Comparison of ENCODE assay signal across 9 mouse cellular contexts in genomic region chr19:57119661-57120060, GRCm38 (mm10).
DNase-seq lines count a peak whose midpoint lies in the region; ATAC-seq and TF ChIP-seq lines count a peak whose summit lies in the region.
"Had no signal": no experiment of that assay in that cellular context is flagged by ENCODE, and none has a peak within 500 bp of the region (broad histone marks: within the 10 kb centered on the region; RNA-seq: fewer than 3 reads in every experiment).

No protein-coding gene starts in this region.

- intact Hi-C loops in left cerebral cortex, postnatal 36 days (cut with DNase I), result loop anchor here (5.0 kb wide), 1 partner anchor 37 kb away; no protein-coding TSS in a partner anchor

- ATAC-seq in heart, embryonic 15.5 days (replicated peaks; ENCODE audit: insufficient number of reproducible peaks, insufficient read depth, low FRiP score, low read depth), result no peak
- ATAC-seq in inflammation-experienced regulatory T-cells, adult 6 months, result peak; percentile 51
- ATAC-seq in stomach, embryonic 15.5 days (ENCODE audit: insufficient read depth, low FRiP score, low read depth), result no peak

- H3K9me3 ChIP-seq in heart, embryonic 15.5 days (replicated peaks), result no peaks in the 10 kb centered on the region
- H3K9me3 ChIP-seq in stomach, embryonic 15.5 days, result no peaks in the 10 kb centered on the region

- peak overlapping the region; percentile 56; the same call in 1 of the 2 replicates for H3K4me2 ChIP-seq in heart, embryonic 15.5 days
- H3K4me2 ChIP-seq in stomach, embryonic 15.5 days, result peak overlapping the region; percentile 63

- no peak overlapping the region for H3K9ac ChIP-seq in heart, embryonic 15.5 days
- H3K9ac ChIP-seq in stomach, embryonic 15.5 days, result no peak overlapping the region
- H3K9ac ChIP-seq: liver, embryonic 14.5 days had no signal

- H3K27me3 ChIP-seq in heart, embryonic 15.5 days, result no peaks in the 10 kb centered on the region
- H3K27me3 ChIP-seq in spleen, adult 2 months (ENCODE audit: control insufficient read depth, insufficient read depth, low read length), result no peaks in the 10 kb centered on the region
- H3K27me3 ChIP-seq in stomach, embryonic 15.5 days (replicated peaks), result no peaks in the 10 kb centered on the region

- H3K36me3 ChIP-seq in heart, embryonic 15.5 days, result no peaks in the 10 kb centered on the region
- peaks cover 5% of the 10 kb centered on the region; the same call in 1 of the 2 replicates for H3K36me3 ChIP-seq in spleen, adult 2 months (ENCODE audit: control insufficient read depth, insufficient read depth, low read length)
- no peaks in the 10 kb centered on the region for H3K36me3 ChIP-seq in stomach, embryonic 15.5 days

- H3K4me3 ChIP-seq in heart, embryonic 15.5 days, result no peak overlapping the region
- peak overlapping the region; percentile 50; the same call in 1 of the 2 replicates for H3K4me3 ChIP-seq in spleen, adult 2 months (ENCODE audit: extremely low read depth, insufficient read depth, insufficient read length)
- H3K4me3 ChIP-seq in stomach, embryonic 15.5 days (replicated peaks), result no peak overlapping the region

- peaks cover 62% of the 10 kb centered on the region for H3K4me1 ChIP-seq in heart, embryonic 15.5 days (replicated peaks)
- peaks cover 33% of the 10 kb centered on the region for H3K4me1 ChIP-seq in spleen, adult 2 months (ENCODE audit: control insufficient read depth, insufficient read depth, insufficient read length)
- peaks cover 35% of the 10 kb centered on the region for H3K4me1 ChIP-seq in stomach, embryonic 15.5 days

- 53% methylated on average over 3 of the region's 3 CpGs for WGBS in heart, embryonic 15.5 days
- WGBS in spleen, adult 2 months, result 17% methylated on average over 3 of the region's 3 CpGs
- WGBS in stomach, embryonic 15.5 days, result 49% methylated on average over 3 of the region's 3 CpGs

- TF ChIP-seq CTCF in spleen, adult 2 months (IDR thresholded peaks at IDR 0.05; ENCODE audit: extremely low read depth, insufficient read depth, insufficient read length, insufficient replicate concordance), result no peak

- no peak for TF ChIP-seq POLR2A in spleen, adult 2 months (IDR thresholded peaks at IDR 0.05; ENCODE audit: low read depth, low read length)

- no peak for DNase-seq in heart, adult 11 months
- DNase-seq in spleen, adult 2 months (ENCODE audit: low read depth in 1 of 2, low spot score in 2 of 2), result peak in 1 of 2 experiments; percentile 57
- no peak for DNase-seq in spleen, postnatal 14 days (ENCODE audit: low spot score in 2 of 2)
- DNase-seq in right cerebral cortex, postnatal 14 days, result no peak
- DNase-seq in left cerebral cortex, postnatal 36 days (ENCODE audit: low spot score in 2 of 2), result no peak

- H3K27ac ChIP-seq in heart, embryonic 15.5 days, result peak overlapping the region; percentile 81
- peak overlapping the region; percentile 98 for H3K27ac ChIP-seq in spleen, adult 2 months (ENCODE audit: insufficient read depth, low read length)
- peak overlapping the region; percentile 86; the same call in 1 of the 2 replicates for H3K27ac ChIP-seq in stomach, embryonic 15.5 days
- H3K27ac ChIP-seq: liver, embryonic 14.5 days had no signal
